Mouse (Mus musculus): ENCODE data around the gene Ubap2l.

DNA sequence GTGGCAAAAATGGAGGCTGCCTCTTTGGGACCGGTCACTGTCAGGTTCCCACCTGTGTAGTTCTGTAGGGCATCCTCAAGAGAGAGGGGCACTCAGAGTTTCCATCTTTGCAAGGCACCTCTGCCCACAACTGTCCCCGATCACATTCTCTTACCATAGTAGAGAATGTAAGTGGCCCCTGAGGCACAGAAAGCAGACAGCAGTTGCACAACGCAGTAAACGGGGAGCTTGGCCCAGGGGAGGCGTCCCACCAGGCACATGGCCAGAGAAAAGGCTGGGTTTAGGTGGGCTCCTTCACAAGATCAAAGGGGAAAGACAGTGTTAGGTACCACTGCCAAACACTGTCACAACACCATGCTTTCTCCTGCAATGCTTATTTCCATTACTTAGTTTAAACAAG, 86.5 kb downstream of the Ubap2l start:
- TF ChIP-seq CTCF (IDR thresholded peaks at IDR 0.05; ENCODE audit: low read depth), result no peak
- no peak for TF ChIP-seq EP300 (IDR thresholded peaks at IDR 0.05; ENCODE audit: low read depth)
